Mouse (Mus musculus): ENCODE measurements around the gene Atp2b1. TPM values are rescaled to one million over a fixed set of nuclear protein-coding genes. Genes with fewer than 3 reads are reported as not detected.

The Atp2b1 gene
- polyA plus RNA-seq (2015; fragmentation: Nextera tagmentation; extraction: Ambion mirVana), result 88.5 and 93.9 TPM in 2 replicates

DNA sequence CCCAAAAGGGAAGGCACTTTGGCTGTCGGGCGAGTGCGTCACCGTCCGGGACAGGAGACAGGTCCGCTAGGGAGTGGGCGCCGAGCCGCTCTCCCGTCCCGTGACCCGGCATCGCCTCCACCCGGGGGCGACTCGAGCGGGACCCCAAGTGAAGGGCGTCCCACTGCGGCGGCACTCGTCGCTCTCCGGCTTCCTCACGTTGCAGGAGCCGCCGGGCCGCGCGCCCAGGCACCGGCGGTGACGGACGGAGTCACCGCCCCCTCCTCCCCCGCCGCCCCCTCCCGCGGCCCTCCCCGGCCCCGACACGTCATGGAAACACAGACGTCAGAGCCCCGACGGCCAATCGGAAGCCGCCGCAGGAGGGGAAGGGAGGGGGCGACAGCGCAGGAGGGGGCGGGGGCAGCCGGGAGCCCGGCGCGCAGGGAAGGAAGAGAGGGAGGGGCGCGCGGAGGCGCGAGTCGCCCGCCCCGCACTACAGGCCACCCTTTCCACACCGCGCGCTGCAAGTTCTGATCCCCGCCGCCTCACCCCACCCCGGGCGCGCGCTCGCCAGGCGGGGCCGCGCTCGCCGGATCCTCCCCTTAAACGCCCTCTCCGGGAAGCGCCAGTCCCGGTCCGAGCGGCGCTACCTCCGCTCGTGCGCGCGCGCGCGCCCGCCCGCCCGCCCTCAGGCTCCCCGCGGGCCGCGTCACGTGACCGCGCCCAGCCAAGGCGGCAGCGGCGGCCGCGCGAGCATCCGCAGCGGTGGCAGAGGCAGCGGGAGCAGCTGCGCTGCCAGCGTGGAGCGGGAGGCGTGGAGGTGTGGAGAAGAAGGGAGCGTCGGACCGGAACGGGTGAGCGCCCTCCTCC is at the start of gene Atp2b1:
Gene Atp2b1, plus strand, starts transcription at position 446 of the 849 bp plus-strand sequence.
- peak within 1 kb of the TSS; percentile 93 for H3K4me2 ChIP-seq (ENCODE audit: low read depth, low read length)
- ATAC-seq (replicated peaks; ENCODE audit: extremely low read depth, insufficient read depth, low FRiP score), result peak; percentile 91
- H3K9ac ChIP-seq (ENCODE audit: low read length), result peak within 1 kb of the TSS; percentile 99
- under 1% methylated on average over 82 of the region's 120 CpGs for WGBS
- H3K9me3 ChIP-seq (replicated peaks; ENCODE audit: control insufficient read depth, low read length), result no peaks in the 10 kb centered on the region
- H3K36me3 ChIP-seq (ENCODE audit: control insufficient read depth, insufficient read depth), result no peaks in the 10 kb centered on the region
- peak within 1 kb of the TSS; percentile 97 for H3K4me3 ChIP-seq (ENCODE audit: low read length)
- no peaks in the 10 kb centered on the region for H3K27me3 ChIP-seq (ENCODE audit: control insufficient read depth, insufficient read depth, low read length)
- peaks cover 12% of the 10 kb centered on the region for H3K4me1 ChIP-seq (ENCODE audit: control insufficient read depth, insufficient read depth, low read length)
- H3K27ac ChIP-seq (ENCODE audit: low read length), result peak within 1 kb of the TSS; percentile 100

DNA sequence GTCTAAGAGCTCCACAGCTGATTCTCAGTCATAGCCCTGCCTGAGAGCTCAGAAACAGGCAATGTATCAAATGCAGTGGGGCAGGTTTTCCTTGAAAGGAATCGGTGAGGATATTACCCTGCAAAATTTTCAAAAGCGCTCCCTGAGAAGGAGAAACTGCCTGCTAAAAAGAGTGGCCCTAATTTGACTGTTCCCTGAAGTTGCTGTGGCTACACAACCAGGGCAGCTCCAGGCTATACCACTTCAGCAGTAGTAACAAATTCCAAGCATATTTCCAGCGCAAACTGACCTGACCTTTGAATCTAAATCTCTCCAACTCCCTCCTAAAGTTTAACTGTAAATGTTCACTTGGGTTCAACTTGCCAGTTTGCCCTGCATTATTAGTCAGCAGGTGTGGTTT is 49.4 kb upstream of the Atp2b1 start:
- H3K9me3 ChIP-seq (replicated peaks; ENCODE audit: control insufficient read depth, low read length), result no peaks in the 10 kb centered on the region
- no peak overlapping the region for H3K9ac ChIP-seq (ENCODE audit: low read length)
- H3K27me3 ChIP-seq (ENCODE audit: control insufficient read depth, insufficient read depth, low read length), result no peaks in the 10 kb centered on the region
- no peaks in the 10 kb centered on the region for H3K4me1 ChIP-seq (ENCODE audit: control insufficient read depth, insufficient read depth, low read length)
- no peak for ATAC-seq (replicated peaks; ENCODE audit: extremely low read depth, insufficient read depth, low FRiP score)
- H3K4me3 ChIP-seq (ENCODE audit: low read length), result no peak overlapping the region
- H3K36me3 ChIP-seq (ENCODE audit: control insufficient read depth, insufficient read depth), result no peaks in the 10 kb centered on the region
- no peak overlapping the region for H3K27ac ChIP-seq (ENCODE audit: low read length)
- WGBS, result 55% methylated on average over 3 of the region's 3 CpGs
- no peak overlapping the region for H3K4me2 ChIP-seq (ENCODE audit: low read depth, low read length)

DNA sequence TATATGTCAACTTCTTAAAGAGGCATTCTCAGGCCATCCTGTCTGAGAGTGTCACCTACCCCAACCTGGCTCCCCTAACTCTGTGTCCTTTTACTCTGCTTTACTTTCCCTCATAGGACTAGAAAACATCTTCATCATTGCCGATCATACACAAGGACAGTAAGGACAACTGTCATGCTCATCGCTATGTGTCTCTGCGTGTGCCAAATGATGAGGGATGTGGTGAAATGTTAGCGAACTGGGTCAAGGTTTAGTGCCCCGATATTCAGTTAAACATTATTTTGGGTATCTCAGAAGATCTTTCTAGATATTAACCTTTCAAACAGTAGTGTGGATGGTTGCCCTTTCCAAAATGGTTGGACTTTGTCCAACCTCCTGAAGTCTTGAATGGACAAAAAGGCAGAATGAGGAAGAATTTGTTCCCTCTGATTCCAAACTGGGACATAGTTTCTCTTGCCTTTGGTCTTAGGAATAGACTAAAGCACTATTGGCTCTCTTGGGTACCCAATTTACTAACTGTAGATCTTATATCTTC is 47.3 kb upstream of the Atp2b1 start:
- Histone ChIP-seq H3K4me2 (ENCODE audit: low read depth, low read length) (no peak overlapping the region), H3K36me3 (ENCODE audit: control insufficient read depth, insufficient read depth) (no peaks in the 10 kb centered on the region), H3K4me3 (ENCODE audit: low read length) (no peak overlapping the region), H3K4me1 (ENCODE audit: control insufficient read depth, insufficient read depth, low read length) (no peaks in the 10 kb centered on the region), H3K27me3 (ENCODE audit: control insufficient read depth, insufficient read depth, low read length) (no peaks in the 10 kb centered on the region), H3K9me3 (replicated peaks; ENCODE audit: control insufficient read depth, low read length) (no peaks in the 10 kb centered on the region), H3K27ac (ENCODE audit: low read length) (no peak overlapping the region), H3K9ac (ENCODE audit: low read length) (no peak overlapping the region)
- no peak for ATAC-seq (replicated peaks; ENCODE audit: extremely low read depth, insufficient read depth, low FRiP score)
- WGBS, result 91% methylated on average over 5 of the region's 5 CpGs

DNA sequence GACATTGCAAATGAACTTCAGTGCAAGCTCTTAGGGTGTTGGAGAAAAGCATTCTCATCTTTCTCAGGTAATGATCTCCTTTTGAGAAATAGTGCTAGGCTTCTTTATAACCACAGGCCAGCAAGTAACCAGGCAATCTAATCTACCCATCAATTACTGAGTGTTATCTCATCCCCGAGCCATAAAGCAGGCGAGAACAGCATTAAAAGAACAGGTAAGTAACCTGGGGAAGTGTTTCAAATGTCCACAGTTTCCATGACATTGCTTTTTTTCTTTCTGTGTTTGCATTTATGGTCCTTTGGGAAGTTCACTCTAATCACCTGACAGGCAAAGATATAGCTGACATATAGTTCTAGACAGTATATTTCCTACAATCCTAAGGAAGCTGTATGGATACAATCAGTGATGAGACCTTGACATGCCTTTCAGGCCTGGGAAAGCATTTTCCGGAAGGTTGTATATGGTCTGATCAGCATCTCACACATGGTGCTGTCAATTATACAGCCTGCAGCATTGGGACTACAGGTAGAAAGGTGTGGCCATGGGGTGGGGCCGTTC is 45.8 kb upstream of the Atp2b1 start:
- H3K27ac ChIP-seq (ENCODE audit: low read length), result no peak overlapping the region
- ATAC-seq (replicated peaks; ENCODE audit: extremely low read depth, insufficient read depth, low FRiP score), result no peak
- no peaks in the 10 kb centered on the region for H3K27me3 ChIP-seq (ENCODE audit: control insufficient read depth, insufficient read depth, low read length)
- H3K9ac ChIP-seq (ENCODE audit: low read length), result no peak overlapping the region
- 85% methylated on average over 4 of the region's 4 CpGs for WGBS
- H3K36me3 ChIP-seq (ENCODE audit: control insufficient read depth, insufficient read depth), result no peaks in the 10 kb centered on the region
- no peaks in the 10 kb centered on the region for H3K9me3 ChIP-seq (replicated peaks; ENCODE audit: control insufficient read depth, low read length)
- H3K4me3 ChIP-seq (ENCODE audit: low read length), result no peak overlapping the region
- no peak overlapping the region for H3K4me2 ChIP-seq (ENCODE audit: low read depth, low read length)
- H3K4me1 ChIP-seq (ENCODE audit: control insufficient read depth, insufficient read depth, low read length), result no peaks in the 10 kb centered on the region

DNA sequence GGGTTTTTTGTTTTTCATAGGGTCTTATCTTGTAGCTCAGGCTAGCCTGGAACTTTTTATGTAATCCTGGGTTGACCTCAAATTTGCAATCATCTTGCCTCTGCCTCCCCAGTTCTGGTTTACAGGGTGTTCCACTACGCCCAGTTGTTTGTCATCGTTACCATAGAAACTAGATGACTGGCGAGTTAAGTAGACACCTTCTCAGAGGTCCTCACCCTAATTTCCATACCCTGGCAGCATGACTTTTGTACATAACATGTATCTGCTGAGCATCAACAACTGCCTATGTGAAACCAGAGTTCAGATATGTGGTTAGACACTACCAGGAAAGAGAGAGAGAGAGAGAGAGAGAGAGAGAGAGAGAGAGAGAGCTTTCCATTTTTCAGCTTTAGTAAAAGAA is 36.4 kb upstream of the Atp2b1 start:
- Histone ChIP-seq H3K9me3 (replicated peaks; ENCODE audit: control insufficient read depth, low read length) (no peaks in the 10 kb centered on the region), H3K9ac (ENCODE audit: low read length) (no peak overlapping the region), H3K27ac (ENCODE audit: low read length) (no peak overlapping the region), H3K4me2 (ENCODE audit: low read depth, low read length) (no peak overlapping the region), H3K4me1 (ENCODE audit: control insufficient read depth, insufficient read depth, low read length) (no peaks in the 10 kb centered on the region), H3K27me3 (ENCODE audit: control insufficient read depth, insufficient read depth, low read length) (no peaks in the 10 kb centered on the region), H3K36me3 (ENCODE audit: control insufficient read depth, insufficient read depth) (no peaks in the 10 kb centered on the region), H3K4me3 (ENCODE audit: low read length) (no peak overlapping the region)
- ATAC-seq (replicated peaks; ENCODE audit: extremely low read depth, insufficient read depth, low FRiP score), result no peak
- 77% methylated on average over 3 of the region's 3 CpGs for WGBS

DNA sequence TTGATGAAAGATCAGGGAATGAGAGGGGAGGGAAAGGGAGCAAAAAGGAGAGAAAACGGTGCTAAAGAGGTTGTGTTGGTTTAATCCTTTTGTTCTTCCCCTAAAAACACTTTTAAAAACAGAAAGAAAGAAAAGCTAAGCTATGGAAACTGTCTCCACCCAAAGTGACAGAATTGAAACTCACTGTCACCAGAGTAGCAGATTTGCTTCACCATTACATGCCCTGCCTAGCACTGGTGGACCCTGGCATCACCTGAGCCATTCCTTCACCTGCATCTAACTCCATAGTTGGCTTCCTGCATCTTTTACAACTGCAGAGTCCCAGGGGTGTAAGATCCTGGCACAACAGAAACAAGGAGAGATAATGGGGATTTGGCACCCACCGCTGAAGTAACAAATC is 35.6 kb upstream of the Atp2b1 start:
- H3K4me1 ChIP-seq (ENCODE audit: control insufficient read depth, insufficient read depth, low read length), result no peaks in the 10 kb centered on the region
- no peaks in the 10 kb centered on the region for H3K36me3 ChIP-seq (ENCODE audit: control insufficient read depth, insufficient read depth)
- H3K9ac ChIP-seq (ENCODE audit: low read length), result no peak overlapping the region
- no peaks in the 10 kb centered on the region for H3K9me3 ChIP-seq (replicated peaks; ENCODE audit: control insufficient read depth, low read length)
- WGBS, result 66% methylated on average over 2 of the region's 2 CpGs
- no peak for ATAC-seq (replicated peaks; ENCODE audit: extremely low read depth, insufficient read depth, low FRiP score)
- no peak overlapping the region for H3K4me2 ChIP-seq (ENCODE audit: low read depth, low read length)
- H3K4me3 ChIP-seq (ENCODE audit: low read length), result no peak overlapping the region
- no peak overlapping the region for H3K27ac ChIP-seq (ENCODE audit: low read length)
- H3K27me3 ChIP-seq (ENCODE audit: control insufficient read depth, insufficient read depth, low read length), result no peaks in the 10 kb centered on the region

DNA sequence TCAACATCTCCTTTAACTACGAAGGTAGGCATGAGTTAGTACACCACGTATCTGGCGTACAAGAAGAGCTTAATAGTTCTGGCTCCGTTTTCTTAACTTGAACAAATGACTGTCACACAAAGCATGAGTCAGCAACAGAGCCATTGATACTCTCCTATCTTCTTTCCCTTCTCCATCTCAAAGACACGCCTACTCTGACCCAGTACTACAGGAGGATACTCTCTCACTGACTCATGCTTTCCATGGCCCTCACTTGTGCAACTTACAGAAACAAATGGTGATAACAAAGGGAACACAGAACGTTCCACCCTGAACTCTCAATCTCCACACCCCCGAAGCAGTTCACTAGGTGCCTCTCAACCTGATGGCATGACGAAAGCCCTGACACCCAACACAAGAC is 34.1 kb upstream of the Atp2b1 start:
- Histone ChIP-seq H3K4me2 (ENCODE audit: low read depth, low read length) (no peak overlapping the region), H3K9ac (ENCODE audit: low read length) (no peak overlapping the region), H3K27me3 (ENCODE audit: control insufficient read depth, insufficient read depth, low read length) (no peaks in the 10 kb centered on the region), H3K4me3 (ENCODE audit: low read length) (no peak overlapping the region), H3K4me1 (ENCODE audit: control insufficient read depth, insufficient read depth, low read length) (no peaks in the 10 kb centered on the region), H3K9me3 (replicated peaks; ENCODE audit: control insufficient read depth, low read length) (no peaks in the 10 kb centered on the region), H3K36me3 (ENCODE audit: control insufficient read depth, insufficient read depth) (no peaks in the 10 kb centered on the region), H3K27ac (ENCODE audit: low read length) (no peak overlapping the region)
- no peak for ATAC-seq (replicated peaks; ENCODE audit: extremely low read depth, insufficient read depth, low FRiP score)
- 69% methylated on average over 8 of the region's 8 CpGs for WGBS

DNA sequence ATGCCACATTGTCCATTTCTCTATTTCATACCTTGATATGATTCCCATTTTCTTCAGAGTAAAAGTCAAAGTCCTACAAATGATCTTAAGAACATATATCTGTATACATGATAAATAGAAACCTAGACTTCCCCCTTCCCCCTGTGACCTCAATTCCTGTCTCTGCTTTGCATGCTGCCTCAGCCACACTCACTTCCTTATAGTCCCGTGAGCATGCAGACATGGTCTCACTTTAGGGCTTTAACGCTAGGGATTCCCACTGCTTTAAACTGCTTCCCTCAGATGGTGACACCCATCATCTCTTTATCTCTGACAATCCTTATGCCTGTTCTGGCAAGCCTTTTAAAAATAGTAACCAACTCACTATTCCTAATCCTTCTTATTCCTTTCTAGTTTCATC is 33.5 kb upstream of the Atp2b1 start:
- Histone ChIP-seq H3K4me3 (ENCODE audit: low read length) (no peak overlapping the region), H3K27ac (ENCODE audit: low read length) (no peak overlapping the region), H3K36me3 (ENCODE audit: control insufficient read depth, insufficient read depth) (no peaks in the 10 kb centered on the region), H3K4me2 (ENCODE audit: low read depth, low read length) (no peak overlapping the region), H3K27me3 (ENCODE audit: control insufficient read depth, insufficient read depth, low read length) (no peaks in the 10 kb centered on the region), H3K9me3 (replicated peaks; ENCODE audit: control insufficient read depth, low read length) (no peaks in the 10 kb centered on the region), H3K9ac (ENCODE audit: low read length) (no peak overlapping the region), H3K4me1 (ENCODE audit: control insufficient read depth, insufficient read depth, low read length) (no peaks in the 10 kb centered on the region)
- WGBS, result 42% methylated on average over 2 of the region's 2 CpGs
- ATAC-seq (replicated peaks; ENCODE audit: extremely low read depth, insufficient read depth, low FRiP score), result no peak

DNA sequence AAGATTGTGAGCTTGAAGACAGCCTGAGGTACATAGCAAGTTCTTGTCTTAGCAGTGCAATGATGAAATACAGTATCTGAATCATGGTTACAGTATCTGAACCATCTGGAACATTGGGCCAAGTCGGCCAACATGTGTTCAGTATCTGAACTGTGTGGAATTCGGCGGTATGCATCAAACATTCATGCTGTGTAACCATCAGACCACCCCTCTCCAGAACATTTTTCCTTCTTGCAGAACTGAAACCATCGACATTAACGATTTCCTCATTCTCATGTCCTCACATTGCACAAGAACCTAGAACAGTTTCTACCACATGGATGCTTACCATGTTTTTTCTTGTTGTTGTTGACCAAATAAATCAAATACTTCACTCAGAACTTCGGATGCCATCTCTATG is 32.7 kb upstream of the Atp2b1 start:
- H3K9me3 ChIP-seq (replicated peaks; ENCODE audit: control insufficient read depth, low read length), result no peaks in the 10 kb centered on the region
- no peak overlapping the region for H3K9ac ChIP-seq (ENCODE audit: low read length)
- no peaks in the 10 kb centered on the region for H3K36me3 ChIP-seq (ENCODE audit: control insufficient read depth, insufficient read depth)
- no peak overlapping the region for H3K27ac ChIP-seq (ENCODE audit: low read length)
- H3K4me3 ChIP-seq (ENCODE audit: low read length), result no peak overlapping the region
- H3K27me3 ChIP-seq (ENCODE audit: control insufficient read depth, insufficient read depth, low read length), result no peaks in the 10 kb centered on the region
- H3K4me1 ChIP-seq (ENCODE audit: control insufficient read depth, insufficient read depth, low read length), result no peaks in the 10 kb centered on the region
- 81% methylated on average over 6 of the region's 6 CpGs for WGBS
- H3K4me2 ChIP-seq (ENCODE audit: low read depth, low read length), result no peak overlapping the region
- no peak for ATAC-seq (replicated peaks; ENCODE audit: extremely low read depth, insufficient read depth, low FRiP score)
